Mouse (Mus musculus) testis, postnatal 14 days (tissue): ENCODE results near the gene Tbc1d1.

Source experiments
- DNase-seq: peaks from one replicate; pipeline ENCODE4 v3.0.0; 2021; ENCODE audit warnings: low spot score

Tbc1d1 gene

GRCm38 (mm10) chr5:64238894-64239652 lies 83.0 kb downstream of the Tbc1d1 start:
- DNase-seq = no peak

GRCm38 (mm10) chr5:64240941-64241682 lies 85.0 kb downstream of the Tbc1d1 start:
- no peak for DNase-seq

- no peak for DNase-seq
Measured at GRCm38 (mm10) chr5:64241867-64242266, 85.8 kb downstream of the Tbc1d1 start.

GRCm38 (mm10) chr5:64242795-64243455 lies 86.8 kb downstream of the Tbc1d1 start:
- no peak for DNase-seq

GRCm38 (mm10) chr5:64243666-64244065 lies 87.6 kb downstream of the Tbc1d1 start:
- DNase-seq = no peak

- no peak for DNase-seq
Measured at GRCm38 (mm10) chr5:64244283-64244682, 88.2 kb downstream of the Tbc1d1 start.

- no peak for DNase-seq
Measured at GRCm38 (mm10) chr5:64244745-64245144, 88.6 kb downstream of the Tbc1d1 start.

GRCm38 (mm10) chr5:64251435-64251834 lies 95.3 kb downstream of the Tbc1d1 start:
- no peak for DNase-seq

GRCm38 (mm10) chr5:64254278-64254677 lies 98.2 kb downstream of the Tbc1d1 start:
- no peak for DNase-seq

- DNase-seq = no peak
Measured at GRCm38 (mm10) chr5:64254988-64255387, 98.9 kb downstream of the Tbc1d1 start.

GRCm38 (mm10) chr5:64263348-64263747 lies 107.2 kb downstream of the Tbc1d1 start:
- no peak for DNase-seq

GRCm38 (mm10) chr5:64263898-64264478 lies 107.9 kb downstream of the Tbc1d1 start:
- DNase-seq = no peak

- no peak for DNase-seq
Measured at GRCm38 (mm10) chr5:64265145-64265544, 109.0 kb downstream of the Tbc1d1 start.

- DNase-seq = no peak
Measured at GRCm38 (mm10) chr5:64265906-64266305, 109.8 kb downstream of the Tbc1d1 start.

- no peak for DNase-seq
Measured at GRCm38 (mm10) chr5:64266534-64266933, 110.4 kb downstream of the Tbc1d1 start.

- no peak for DNase-seq
Measured at GRCm38 (mm10) chr5:64267279-64267678, 111.2 kb downstream of the Tbc1d1 start.

GRCm38 (mm10) chr5:64269669-64270068 lies 113.6 kb downstream of the Tbc1d1 start:
- DNase-seq = no peak

- DNase-seq = no peak
Measured at GRCm38 (mm10) chr5:64273517-64273916, 117.4 kb downstream of the Tbc1d1 start.

GRCm38 (mm10) chr5:64274296-64274695 lies 118.2 kb downstream of the Tbc1d1 start:
- DNase-seq = no peak

GRCm38 (mm10) chr5:64274738-64275451 lies 118.8 kb downstream of the Tbc1d1 start:
- DNase-seq = no peak

- DNase-seq = no peak
Measured at GRCm38 (mm10) chr5:64277646-64278191, 121.6 kb downstream of the Tbc1d1 start.

GRCm38 (mm10) chr5:64279668-64280067 lies 123.6 kb downstream of the Tbc1d1 start:
- no peak for DNase-seq
